Mouse (Mus musculus) heart, embryonic 15.5 days (tissue): ENCODE results near the gene H2al3. TPM values are rescaled to one million over a fixed set of nuclear protein-coding genes. Genes with fewer than 3 reads are reported as not detected.

Experiments used
- ATAC-seq: fragments of 200-750 bp; cut with Nextera tagmentation; replicated peaks from 2 replicates; pipeline ENCODE4 v1.8.0; 2017; ENCODE audit warnings: low read depth, moderate TSS enrichment; ENCODE audit not compliant: insufficient number of reproducible peaks, insufficient read depth, low FRiP score
- H3K27ac ChIP-seq: fragments of 300-500 bp; sonication (generic); 2 replicates; pipeline ENCODE4 v1.5.1; 2015; ENCODE audit warnings: mild to moderate bottlenecking, inconsistent platforms
- H3K27me3 ChIP-seq: fragments of 300-500 bp; sonication (generic); 2 replicates; pipeline ENCODE4 v1.6.1; 2015; ENCODE audit warnings: inconsistent platforms
- H3K36me3 ChIP-seq: fragments of 300-500 bp; sonication (generic); 2 replicates; pipeline ENCODE4 v1.6.1; 2015; ENCODE audit warnings: mild to moderate bottlenecking, inconsistent platforms
- H3K4me1 ChIP-seq: fragments of 300-500 bp; sonication (generic); replicated peaks from 2 replicates; pipeline ENCODE4 v1.6.1; 2015; ENCODE audit warnings: inconsistent platforms
- H3K4me2 ChIP-seq: fragments of 300-500 bp; sonication (generic); 2 replicates; pipeline ENCODE4 v1.6.1; 2015; ENCODE audit warnings: inconsistent platforms, mild to moderate bottlenecking, moderate library complexity
- H3K4me3 ChIP-seq: fragments of 300-500 bp; sonication (generic); 2 replicates; pipeline ENCODE4 v1.5.1; 2015; ENCODE audit warnings: mild to moderate bottlenecking, inconsistent platforms
- H3K9ac ChIP-seq: fragments of 300-500 bp; sonication (generic); 2 replicates; pipeline ENCODE4 v1.6.1; 2015; ENCODE audit warnings: mild to moderate bottlenecking, inconsistent platforms
- H3K9me3 ChIP-seq: fragments of 300-500 bp; sonication (generic); replicated peaks from 2 replicates; pipeline ENCODE4 v1.6.1; 2016; ENCODE audit warnings: inconsistent platforms
- WGBS: fragments of 180-500 bp; shearing (Covaris S2); methylation state at CpG from one replicate; pipeline ENCODE4 v1.1.7; 2015; ENCODE audit warnings: mixed read lengths; 5-methylcytosine and 5-hydroxymethylcytosine counted together
- polyA plus RNA-seq: library from polyadenylated mRNA; unstranded; fragments of >200 nt; fragmentation: Nextera tagmentation; extraction: Ambion mirVana; gene quantifications from 2 replicates; pipeline ENCODE4 v1.2.1, GENCODE M21; 2015

The H2al3 gene
- not detected in 2 replicates for polyA plus RNA-seq

DNA sequence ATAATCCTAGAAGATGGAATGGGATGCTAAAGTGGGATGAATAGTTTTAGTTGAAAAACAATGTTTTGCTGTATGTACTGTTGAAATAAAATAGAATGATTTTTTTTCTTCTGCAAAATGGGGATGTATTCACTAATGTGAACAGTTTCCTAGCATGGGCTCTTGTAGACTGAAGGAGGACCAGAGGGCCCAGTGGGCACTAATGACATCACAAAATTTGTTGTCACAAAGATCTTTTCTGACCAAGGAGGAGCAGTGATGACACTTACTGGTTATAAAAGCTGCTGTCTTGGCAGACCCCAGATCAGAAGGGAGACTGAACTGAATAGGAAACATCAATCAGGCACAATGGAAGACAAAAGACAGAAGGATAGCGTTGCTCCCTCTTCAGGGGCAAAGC is at the start of gene H2al3:
H2al3 (plus strand) TSS at position 301 of the 400 bp plus-strand sequence.
- no peak within 1 kb of the TSS for H3K9ac ChIP-seq
- H3K27me3 ChIP-seq: no peaks in the 10 kb centered on the region
- no peak within 1 kb of the TSS for H3K27ac ChIP-seq
- H3K9me3 ChIP-seq: no peaks in the 10 kb centered on the region
- ATAC-seq: no peak
- H3K4me3 ChIP-seq: no peak within 1 kb of the TSS
- H3K36me3 ChIP-seq: no peaks in the 10 kb centered on the region
- no peak within 1 kb of the TSS for H3K4me2 ChIP-seq
- H3K4me1 ChIP-seq: no peaks in the 10 kb centered on the region
- 69% methylated on average over 1 of the region's 1 CpGs for WGBS

DNA sequence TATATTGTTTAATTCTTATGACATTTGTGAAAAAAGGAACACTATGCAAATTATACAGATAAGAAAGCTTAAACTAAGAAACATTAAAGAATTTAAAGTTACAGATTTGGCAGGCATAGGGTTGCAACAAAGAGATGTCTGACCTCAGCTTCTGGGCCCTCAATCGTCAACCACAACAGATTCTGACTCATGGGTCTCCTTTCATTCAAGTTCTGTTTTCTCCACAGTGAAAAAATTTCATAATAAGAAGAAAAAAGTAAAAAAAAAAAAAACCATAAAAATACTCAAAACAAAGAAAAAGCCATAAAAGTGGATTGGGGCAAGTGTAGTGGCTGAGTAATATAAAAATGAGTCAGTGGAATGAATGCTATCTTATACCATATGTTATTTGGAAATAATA is 39.4 kb upstream of the H2al3 start:
- no peaks in the 10 kb centered on the region for H3K9me3 ChIP-seq
- H3K27me3 ChIP-seq: no peaks in the 10 kb centered on the region
- no peak overlapping the region for H3K4me2 ChIP-seq
- no peaks in the 10 kb centered on the region for H3K4me1 ChIP-seq
- no peaks in the 10 kb centered on the region for H3K36me3 ChIP-seq
- H3K4me3 ChIP-seq: no peak overlapping the region
- no peak overlapping the region for H3K27ac ChIP-seq
- H3K9ac ChIP-seq: no peak overlapping the region
- no peak for ATAC-seq
- WGBS: 51% methylated on average over 1 of the region's 1 CpGs

DNA sequence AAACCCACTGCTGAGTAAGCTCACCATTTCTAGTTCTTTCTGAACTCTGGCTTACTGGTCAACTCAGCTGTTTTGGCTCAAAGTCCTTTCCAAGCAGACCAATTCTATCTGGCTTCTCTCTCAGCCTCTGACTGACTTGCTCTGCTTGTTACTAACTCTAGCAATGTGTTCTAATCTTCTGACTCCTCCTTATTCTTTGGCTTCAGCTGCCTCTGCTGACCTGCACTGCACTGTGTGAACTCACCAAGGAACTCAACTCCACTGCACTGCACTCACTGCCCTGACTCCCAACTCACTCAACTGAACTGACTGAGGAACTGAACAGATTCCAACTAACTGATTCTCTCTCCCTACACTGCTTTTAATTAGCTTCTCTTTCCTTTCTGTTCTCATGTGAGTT is 37.0 kb upstream of the H2al3 start:
- Histone ChIP-seq H3K36me3 (no peaks in the 10 kb centered on the region), H3K4me2 (no peak overlapping the region), H3K9me3 (no peaks in the 10 kb centered on the region), H3K27ac (no peak overlapping the region), H3K27me3 (no peaks in the 10 kb centered on the region), H3K4me1 (no peaks in the 10 kb centered on the region), H3K9ac (no peak overlapping the region), H3K4me3 (no peak overlapping the region)
- ATAC-seq: no peak

DNA sequence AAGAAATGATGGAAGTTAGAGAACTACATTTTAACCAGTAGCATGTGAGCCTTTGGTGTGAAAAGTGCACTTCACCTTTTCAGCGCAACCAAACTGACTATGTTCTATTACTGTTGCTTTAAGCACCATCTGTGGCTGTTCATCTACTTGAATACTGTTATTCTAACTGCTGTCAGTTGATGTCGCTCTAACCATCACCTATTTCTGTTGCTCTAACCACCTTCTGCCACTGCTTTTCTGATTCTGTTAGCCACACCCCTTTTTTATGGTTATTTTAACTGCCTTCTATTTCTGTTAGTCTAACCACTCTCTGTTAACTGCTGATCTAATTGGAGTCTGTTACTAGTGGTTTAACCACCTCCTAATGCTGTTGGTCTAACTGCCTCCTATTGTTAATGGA is 14.7 kb upstream of the H2al3 start:
- Histone ChIP-seq H3K9me3 (no peaks in the 10 kb centered on the region), H3K27me3 (no peaks in the 10 kb centered on the region), H3K4me3 (no peak overlapping the region), H3K9ac (no peak overlapping the region), H3K4me2 (no peak overlapping the region), H3K4me1 (no peaks in the 10 kb centered on the region), H3K27ac (no peak overlapping the region), H3K36me3 (no peaks in the 10 kb centered on the region)
- WGBS: 64% methylated on average over 2 of the region's 2 CpGs
- ATAC-seq: no peak

DNA sequence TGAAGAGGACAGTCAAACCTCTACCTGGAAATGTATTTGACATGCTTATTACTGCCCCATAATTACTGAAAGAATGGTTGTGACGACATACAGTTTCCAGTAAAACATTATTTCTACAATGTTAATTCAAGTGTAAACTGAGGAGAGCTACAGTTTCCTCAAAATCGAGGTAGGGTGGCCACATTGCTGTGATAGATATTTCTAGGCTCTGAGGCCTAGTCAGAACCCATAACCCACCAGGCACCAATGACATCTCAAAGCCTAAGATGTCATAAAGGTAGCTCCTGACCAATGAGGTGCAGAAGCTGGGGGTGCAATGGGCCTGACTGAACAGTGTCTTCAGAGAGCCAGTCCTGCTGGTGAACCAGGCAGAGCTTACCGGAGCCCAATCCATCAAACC is 2.9 kb upstream of the H2al3 start, which contains the start of gene Hypm:
Hypm (plus strand) TSS at position 301 of the 400 bp plus-strand sequence.
- no peaks in the 10 kb centered on the region for H3K27me3 ChIP-seq
- H3K36me3 ChIP-seq: no peaks in the 10 kb centered on the region
- H3K9ac ChIP-seq: no peak within 1 kb of the TSS
- 77% methylated on average over 3 of the region's 3 CpGs for WGBS
- H3K4me1 ChIP-seq: no peaks in the 10 kb centered on the region
- H3K9me3 ChIP-seq: no peaks in the 10 kb centered on the region
- no peak within 1 kb of the TSS for H3K4me3 ChIP-seq
- H3K4me2 ChIP-seq: no peak within 1 kb of the TSS
- ATAC-seq: no peak
- H3K27ac ChIP-seq: no peak within 1 kb of the TSS

DNA sequence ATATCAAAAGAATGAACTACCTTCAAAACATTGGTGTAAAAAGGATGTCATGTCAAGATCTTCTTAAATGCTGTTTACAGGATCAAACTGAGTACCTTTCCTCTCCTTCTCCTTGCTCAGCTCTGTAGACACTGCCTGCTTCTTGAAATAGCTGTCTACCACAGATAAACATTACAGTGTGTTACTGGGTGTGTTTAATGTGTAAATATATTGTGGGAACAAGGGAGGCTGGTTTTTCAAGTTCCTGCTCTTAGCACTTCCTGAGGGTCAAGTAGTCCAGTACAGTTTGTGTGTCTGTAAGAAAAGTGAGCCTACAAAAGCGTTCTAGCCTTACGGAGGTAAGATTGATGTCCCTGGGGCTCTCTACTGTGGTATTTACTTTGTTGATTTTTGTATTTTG is 12.4 kb downstream of the H2al3 start:
- Histone ChIP-seq H3K27me3 (no peaks in the 10 kb centered on the region), H3K4me2 (no peak overlapping the region), H3K4me3 (no peak overlapping the region), H3K36me3 (no peaks in the 10 kb centered on the region), H3K9ac (no peak overlapping the region), H3K27ac (no peak overlapping the region), H3K4me1 (no peaks in the 10 kb centered on the region), H3K9me3 (no peaks in the 10 kb centered on the region)
- 79% methylated on average over 2 of the region's 2 CpGs for WGBS
- no peak for ATAC-seq

DNA sequence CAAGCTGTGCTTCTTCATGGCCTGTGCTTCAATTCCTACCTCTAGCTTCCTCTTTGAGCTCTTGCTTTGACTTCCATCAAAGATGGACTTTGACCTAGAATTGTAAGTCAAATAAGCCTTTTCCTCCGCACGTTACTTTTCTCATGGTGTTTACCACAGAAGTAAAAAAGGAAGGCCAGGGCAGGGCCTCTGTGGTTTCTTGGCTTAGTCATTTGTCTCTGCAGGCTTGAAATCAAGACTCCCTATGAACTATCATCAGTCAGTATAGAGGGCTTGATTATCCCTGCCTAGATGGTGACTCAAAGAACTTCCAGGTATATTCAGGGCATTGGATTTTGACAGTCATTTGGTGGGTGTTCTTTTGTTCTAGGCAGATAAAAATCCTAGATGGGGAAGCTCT is 26.0 kb downstream of the H2al3 start:
- ATAC-seq: no peak
- Histone ChIP-seq H3K4me1 (no peaks in the 10 kb centered on the region), H3K9me3 (no peaks in the 10 kb centered on the region), H3K27ac (no peak overlapping the region), H3K36me3 (no peaks in the 10 kb centered on the region), H3K4me3 (no peak overlapping the region), H3K27me3 (no peaks in the 10 kb centered on the region), H3K4me2 (no peak overlapping the region), H3K9ac (no peak overlapping the region)
- 85% methylated on average over 2 of the region's 2 CpGs for WGBS

DNA sequence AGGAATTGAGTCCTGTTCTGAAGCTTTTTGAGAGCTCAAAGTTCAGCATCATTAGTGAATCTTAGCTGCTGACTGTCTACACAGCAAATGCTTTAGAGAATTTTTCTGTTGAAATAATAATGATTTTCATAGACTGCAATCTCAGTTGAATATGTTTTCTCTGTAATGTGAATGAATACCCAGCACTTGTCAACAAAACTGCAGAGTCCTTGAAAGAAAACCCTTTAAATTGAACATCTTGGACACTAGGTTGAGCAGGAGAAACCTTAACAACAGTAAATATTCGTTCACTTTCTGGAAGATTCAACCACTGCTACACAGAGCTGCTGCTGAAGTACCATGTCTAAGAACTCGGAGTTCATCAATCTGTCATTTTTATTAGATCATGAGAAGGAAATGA is 35.8 kb downstream of the H2al3 start, which contains the start of gene Sytl5:
Sytl5 (plus strand) TSS at position 301 of the 400 bp plus-strand sequence.
- Histone ChIP-seq H3K9ac (no peak within 1 kb of the TSS), H3K27ac (no peak within 1 kb of the TSS), H3K4me3 (no peak within 1 kb of the TSS), H3K4me1 (no peaks in the 10 kb centered on the region), H3K36me3 (no peaks in the 10 kb centered on the region), H3K4me2 (no peak within 1 kb of the TSS), H3K9me3 (no peaks in the 10 kb centered on the region), H3K27me3 (no peaks in the 10 kb centered on the region)
- WGBS: 65% methylated on average over 2 of the region's 2 CpGs
- ATAC-seq: no peak

Other genes starting within 250 kb of the H2al3 start
- gene Dynlt3, start 186.7 kb upstream of the H2al3 start, polyA plus RNA-seq: 57.9 and 59.4 TPM in 2 replicates
- not detected in 2 replicates for gene Hypm, start 2.8 kb upstream of the H2al3 start, polyA plus RNA-seq
- gene Sytl5, start 35.9 kb downstream of the H2al3 start, polyA plus RNA-seq: 0.21 and 0.52 TPM in 2 replicates